Mouse (Mus musculus): ENCODE results near the gene Lyve1. TPM values are rescaled to one million over a fixed set of nuclear protein-coding genes. Genes with fewer than 3 reads are reported as not detected.

Lyve1 gene
- polyA plus RNA-seq, 1 experiment from 2014 or later = 2.8 TPM

DNA sequence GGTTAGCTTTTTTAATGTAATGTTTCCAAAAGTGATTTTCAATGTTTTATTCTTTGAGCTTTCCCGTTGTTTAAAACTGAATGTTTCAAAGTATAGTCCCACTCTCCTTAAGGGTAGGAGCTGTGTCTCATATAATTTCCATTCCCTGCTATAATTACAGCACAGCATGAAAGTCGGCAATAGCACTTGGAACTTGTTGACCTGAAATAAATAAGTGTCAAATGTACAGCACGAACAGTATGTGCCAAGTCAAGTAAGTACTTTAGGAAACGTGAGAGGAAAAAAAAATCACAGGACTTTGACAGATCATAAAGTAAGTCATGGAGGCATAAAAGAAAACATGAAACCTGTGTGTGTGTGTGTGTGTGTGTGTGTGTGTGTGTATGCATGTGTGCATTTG is 41.0 kb downstream of the Lyve1 start:
- DNase-seq (ENCODE audit: low spot score) (no peak), ATAC-seq (replicated peaks; ENCODE audit: low FRiP score) (no peak)
- 86% methylated on average over 4 of the region's 4 CpGs for WGBS

DNA sequence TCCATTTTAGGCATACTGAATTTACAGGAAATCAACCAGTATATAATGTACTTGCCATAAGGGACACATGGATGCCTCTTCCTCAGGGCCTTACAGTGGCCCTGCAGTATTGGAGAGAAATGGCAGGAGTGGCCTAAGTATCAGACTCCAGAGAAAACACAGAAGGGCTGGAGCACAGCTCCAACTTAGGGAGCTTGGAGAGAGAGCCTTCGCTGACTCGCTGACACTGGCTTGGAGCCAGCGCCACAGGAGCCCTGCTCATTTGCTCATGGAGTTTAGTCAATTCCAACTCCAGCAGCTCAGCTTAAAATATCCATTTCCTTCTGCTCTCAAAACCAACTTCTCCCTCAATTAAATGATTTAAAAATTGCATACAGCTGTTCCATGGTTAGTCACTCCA is 41.4 kb downstream of the Lyve1 start:
- H3K9ac ChIP-seq (ENCODE audit: low read length) = no peak overlapping the region
- peaks cover 3% of the 10 kb centered on the region; the same call in 1 of the 2 replicates for H3K36me3 ChIP-seq (ENCODE audit: control insufficient read depth, insufficient read depth, low read length)
- 91% methylated on average over 3 of the region's 3 CpGs for WGBS
- H3K27me3 ChIP-seq (ENCODE audit: control insufficient read depth, insufficient read depth, low read length) = no peaks in the 10 kb centered on the region
- no peak overlapping the region for H3K4me3 ChIP-seq (ENCODE audit: low read depth, low read length)
- DNase-seq (ENCODE audit: low spot score) = no peak
- no peaks in the 10 kb centered on the region for H3K9me3 ChIP-seq (ENCODE audit: control insufficient read depth, low read length)
- no peak overlapping the region for H3K4me2 ChIP-seq (ENCODE audit: low read depth, low read length, severe bottlenecking)
- H3K27ac ChIP-seq (ENCODE audit: low read depth, low read length) = no peak overlapping the region
- no peak for ATAC-seq (replicated peaks; ENCODE audit: low FRiP score)
- no peaks in the 10 kb centered on the region for H3K4me1 ChIP-seq (replicated peaks; ENCODE audit: control insufficient read depth, insufficient read depth, low read length)

More for the DNA sequence above, 41.0 kb downstream of the Lyve1 start:
- Histone ChIP-seq H3K9me3 (ENCODE audit: control insufficient read depth, low read length) (no peaks in the 10 kb centered on the region), H3K27me3 (ENCODE audit: control insufficient read depth, insufficient read depth, low read length) (no peaks in the 10 kb centered on the region), H3K4me1 (replicated peaks; ENCODE audit: control insufficient read depth, insufficient read depth, low read length) (no peaks in the 10 kb centered on the region), H3K4me3 (ENCODE audit: low read depth, low read length) (no peak overlapping the region), H3K9ac (ENCODE audit: low read length) (no peak overlapping the region), H3K36me3 (ENCODE audit: control insufficient read depth, insufficient read depth, low read length) (peaks cover 3% of the 10 kb centered on the region), H3K27ac (ENCODE audit: low read depth, low read length) (no peak overlapping the region), H3K4me2 (ENCODE audit: low read depth, low read length, severe bottlenecking) (no peak overlapping the region)

DNA sequence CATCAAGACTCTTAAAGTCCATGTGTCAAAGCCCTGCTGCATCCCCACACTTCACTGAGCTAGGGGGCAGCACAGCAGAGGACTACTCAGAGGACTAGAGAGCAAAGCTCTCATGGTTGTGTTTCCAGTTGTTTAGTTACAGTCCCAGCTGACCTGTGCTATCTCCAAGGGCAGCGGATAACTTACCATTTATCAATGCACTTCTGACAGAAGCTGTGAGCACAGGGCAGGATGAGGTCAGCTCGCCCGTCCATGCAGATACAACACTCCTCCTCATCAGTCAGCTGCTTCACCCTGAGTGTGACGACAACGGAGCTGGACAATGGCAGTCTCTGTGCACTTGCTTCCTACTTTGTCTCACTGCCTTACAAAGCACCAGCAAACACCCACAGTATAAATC is 42.0 kb downstream of the Lyve1 start:
- Histone ChIP-seq H3K9ac (ENCODE audit: low read length) (no peak overlapping the region; the same call in 1 of the 2 replicates), H3K4me3 (ENCODE audit: low read depth, low read length) (no peak overlapping the region), H3K27me3 (ENCODE audit: control insufficient read depth, insufficient read depth, low read length) (no peaks in the 10 kb centered on the region), H3K4me2 (ENCODE audit: low read depth, low read length, severe bottlenecking) (no peak overlapping the region), H3K36me3 (ENCODE audit: control insufficient read depth, insufficient read depth, low read length) (peaks cover 3% of the 10 kb centered on the region; the same call in 1 of the 2 replicates), H3K27ac (ENCODE audit: low read depth, low read length) (no peak overlapping the region), H3K4me1 (replicated peaks; ENCODE audit: control insufficient read depth, insufficient read depth, low read length) (no peaks in the 10 kb centered on the region), H3K9me3 (ENCODE audit: control insufficient read depth, low read length) (no peaks in the 10 kb centered on the region)
- WGBS = 61% methylated on average over 5 of the region's 5 CpGs
- no peak for ATAC-seq (replicated peaks; ENCODE audit: low FRiP score)
- DNase-seq (ENCODE audit: low spot score) = no peak

DNA sequence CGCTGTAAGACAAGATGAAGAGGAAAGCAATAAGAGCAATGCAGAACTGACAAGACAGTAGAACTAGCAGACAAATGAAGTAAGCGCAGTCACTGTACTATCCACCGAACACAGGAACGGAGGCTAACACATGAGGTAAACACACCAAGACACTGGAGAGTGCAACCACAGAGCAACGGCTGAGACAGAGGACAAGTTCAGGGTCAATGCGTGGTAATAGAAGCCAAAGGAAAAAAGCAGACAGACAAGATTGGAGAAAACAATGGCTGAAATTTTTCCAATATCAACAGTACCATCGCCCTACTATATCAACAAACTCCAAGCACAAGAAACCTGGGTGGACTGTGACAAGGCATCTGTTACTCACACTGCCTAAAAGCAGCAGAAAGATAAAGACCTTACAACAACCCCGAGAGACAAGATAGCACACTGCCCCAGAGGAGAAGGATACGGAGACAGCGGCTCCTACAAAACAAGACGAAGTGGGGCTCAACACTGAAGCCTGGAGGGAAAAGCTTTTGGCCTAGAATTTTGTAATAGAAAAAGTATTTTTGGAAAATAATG is 44.2 kb downstream of the Lyve1 start:
- no peak overlapping the region for H3K4me3 ChIP-seq (ENCODE audit: low read depth, low read length)
- H3K27ac ChIP-seq (ENCODE audit: low read depth, low read length) = no peak overlapping the region
- H3K9me3 ChIP-seq (ENCODE audit: control insufficient read depth, low read length) = no peaks in the 10 kb centered on the region
- no peaks in the 10 kb centered on the region for H3K36me3 ChIP-seq (ENCODE audit: control insufficient read depth, insufficient read depth, low read length)
- no peaks in the 10 kb centered on the region for H3K27me3 ChIP-seq (ENCODE audit: control insufficient read depth, insufficient read depth, low read length)
- DNase-seq (ENCODE audit: low spot score) (no peak), ATAC-seq (replicated peaks; ENCODE audit: low FRiP score) (no peak)
- 91% methylated on average over 11 of the region's 11 CpGs for WGBS
- H3K4me1 ChIP-seq (replicated peaks; ENCODE audit: control insufficient read depth, insufficient read depth, low read length) = no peaks in the 10 kb centered on the region
- H3K4me2 ChIP-seq (ENCODE audit: low read depth, low read length, severe bottlenecking) = no peak overlapping the region
- no peak overlapping the region for H3K9ac ChIP-seq (ENCODE audit: low read length)

DNA sequence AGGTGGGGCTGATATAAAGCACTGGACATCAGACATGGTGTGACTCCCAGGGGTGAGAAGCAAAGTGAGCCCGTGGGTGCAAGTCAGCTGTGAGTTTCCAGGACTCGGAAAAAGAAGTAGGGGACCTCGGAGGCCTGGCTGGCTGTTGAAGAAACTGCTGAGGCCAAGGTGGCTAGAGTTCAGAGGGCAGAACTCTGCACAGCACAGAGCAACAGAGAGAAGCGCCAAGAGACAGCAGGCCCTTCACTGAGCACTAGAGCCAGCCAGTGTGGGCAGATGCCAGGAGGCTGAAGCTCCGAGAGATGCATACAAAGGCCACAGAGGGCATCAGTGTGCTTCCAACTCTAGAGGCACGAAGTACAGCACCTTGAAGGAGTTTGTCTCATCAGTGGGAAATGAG is 44.8 kb downstream of the Lyve1 start:
- Histone ChIP-seq H3K4me2 (ENCODE audit: low read depth, low read length, severe bottlenecking) (no peak overlapping the region), H3K9ac (ENCODE audit: low read length) (no peak overlapping the region), H3K36me3 (ENCODE audit: control insufficient read depth, insufficient read depth, low read length) (no peaks in the 10 kb centered on the region), H3K4me3 (ENCODE audit: low read depth, low read length) (no peak overlapping the region), H3K4me1 (replicated peaks; ENCODE audit: control insufficient read depth, insufficient read depth, low read length) (no peaks in the 10 kb centered on the region), H3K9me3 (ENCODE audit: control insufficient read depth, low read length) (no peaks in the 10 kb centered on the region), H3K27me3 (ENCODE audit: control insufficient read depth, insufficient read depth, low read length) (no peaks in the 10 kb centered on the region), H3K27ac (ENCODE audit: low read depth, low read length) (no peak overlapping the region)
- ATAC-seq (replicated peaks; ENCODE audit: low FRiP score) (no peak), DNase-seq (ENCODE audit: low spot score) (no peak)
- 88% methylated on average over 6 of the region's 6 CpGs for WGBS

- peak; percentile 63 for DNase-seq (ENCODE audit: low spot score)
- 73% methylated on average over 5 of the region's 5 CpGs for WGBS
- ATAC-seq (replicated peaks; ENCODE audit: low FRiP score) = 0 out of 2 replicates have a peak, but pooled peaks have one; percentile 10
Measured at GRCm38 (mm10) chr7:110816037-110816436, 47.0 kb downstream of the Lyve1 start.

DNA sequence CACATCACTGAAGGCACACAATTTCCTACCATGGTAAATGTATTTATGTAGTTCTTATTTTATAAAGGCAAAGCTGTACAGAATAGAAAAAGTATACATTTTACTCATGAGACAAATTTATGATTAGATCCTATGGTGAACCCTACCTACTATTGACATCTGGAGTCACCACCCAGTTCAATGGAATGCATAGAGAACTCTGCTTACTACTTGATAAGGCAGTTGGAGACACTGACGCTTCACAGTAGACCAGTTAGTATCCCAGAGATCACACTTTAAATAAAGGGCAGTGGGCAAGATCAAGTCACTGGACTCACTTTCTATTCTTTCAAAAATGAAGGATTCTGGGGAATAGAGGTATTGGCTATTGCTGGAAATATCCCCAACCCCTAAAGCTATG is 49.1 kb downstream of the Lyve1 start:
- DNase-seq (ENCODE audit: low spot score) = no peak
- 77% methylated on average over 1 of the region's 1 CpGs for WGBS
- no peak for ATAC-seq (replicated peaks; ENCODE audit: low FRiP score)

More at GRCm38 (mm10) chr7:110816037-110816436, 47.0 kb downstream of the Lyve1 start:
- no peak overlapping the region for H3K4me3 ChIP-seq (ENCODE audit: low read depth, low read length)
- no peak overlapping the region for H3K4me2 ChIP-seq (ENCODE audit: low read depth, low read length, severe bottlenecking)
- no peak overlapping the region for H3K27ac ChIP-seq (ENCODE audit: low read depth, low read length)
- no peaks in the 10 kb centered on the region for H3K4me1 ChIP-seq (replicated peaks; ENCODE audit: control insufficient read depth, insufficient read depth, low read length)
- H3K27me3 ChIP-seq (ENCODE audit: control insufficient read depth, insufficient read depth, low read length) = no peaks in the 10 kb centered on the region
- no peaks in the 10 kb centered on the region for H3K9me3 ChIP-seq (ENCODE audit: control insufficient read depth, low read length)
- H3K36me3 ChIP-seq (ENCODE audit: control insufficient read depth, insufficient read depth, low read length) = no peaks in the 10 kb centered on the region
- H3K9ac ChIP-seq (ENCODE audit: low read length) = no peak overlapping the region

DNA sequence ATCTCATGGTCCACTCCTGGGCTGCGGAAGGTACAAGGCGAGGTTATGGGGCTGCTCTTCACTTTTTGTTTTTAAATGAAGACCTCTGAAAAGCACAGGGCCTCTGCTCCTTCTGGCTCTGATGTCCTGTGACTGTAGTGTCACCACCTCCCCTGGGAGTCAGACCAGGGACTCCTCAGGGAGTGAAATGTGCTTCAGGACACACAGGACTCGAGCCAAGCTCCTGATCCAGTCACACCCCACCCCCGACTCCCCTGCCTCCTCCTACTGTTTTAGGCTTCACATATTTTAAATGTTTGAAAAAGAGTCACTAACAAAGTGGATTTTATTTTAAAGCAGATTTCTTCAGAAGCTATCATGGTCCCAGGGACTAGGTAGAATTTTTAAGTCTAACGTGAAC is 51.5 kb downstream of the Lyve1 start:
- no peaks in the 10 kb centered on the region for H3K4me1 ChIP-seq (replicated peaks; ENCODE audit: control insufficient read depth, insufficient read depth, low read length)
- H3K36me3 ChIP-seq (ENCODE audit: control insufficient read depth, insufficient read depth, low read length) = no peaks in the 10 kb centered on the region
- no peaks in the 10 kb centered on the region for H3K27me3 ChIP-seq (ENCODE audit: control insufficient read depth, insufficient read depth, low read length)
- H3K4me3 ChIP-seq (ENCODE audit: low read depth, low read length) = no peak overlapping the region
- H3K4me2 ChIP-seq (ENCODE audit: low read depth, low read length, severe bottlenecking) = no peak overlapping the region
- H3K9me3 ChIP-seq (ENCODE audit: control insufficient read depth, low read length) = no peaks in the 10 kb centered on the region
- DNase-seq (ENCODE audit: low spot score) = no peak
- H3K9ac ChIP-seq (ENCODE audit: low read length) = no peak overlapping the region
- WGBS = 85% methylated on average over 5 of the region's 5 CpGs
- ATAC-seq (replicated peaks; ENCODE audit: low FRiP score) = no peak
- H3K27ac ChIP-seq (ENCODE audit: low read depth, low read length) = no peak overlapping the region

More for the DNA sequence above, 49.1 kb downstream of the Lyve1 start:
- no peaks in the 10 kb centered on the region for H3K27me3 ChIP-seq (ENCODE audit: control insufficient read depth, insufficient read depth, low read length)
- no peaks in the 10 kb centered on the region for H3K9me3 ChIP-seq (ENCODE audit: control insufficient read depth, low read length)
- H3K27ac ChIP-seq (ENCODE audit: low read depth, low read length) = no peak overlapping the region
- no peaks in the 10 kb centered on the region for H3K4me1 ChIP-seq (replicated peaks; ENCODE audit: control insufficient read depth, insufficient read depth, low read length)
- H3K36me3 ChIP-seq (ENCODE audit: control insufficient read depth, insufficient read depth, low read length) = no peaks in the 10 kb centered on the region
- no peak overlapping the region for H3K9ac ChIP-seq (ENCODE audit: low read length)
- H3K4me3 ChIP-seq (ENCODE audit: low read depth, low read length) = no peak overlapping the region
- no peak overlapping the region for H3K4me2 ChIP-seq (ENCODE audit: low read depth, low read length, severe bottlenecking)

- H3K4me1 ChIP-seq (replicated peaks; ENCODE audit: control insufficient read depth, insufficient read depth, low read length) = no peaks in the 10 kb centered on the region
- DNase-seq (ENCODE audit: low spot score) (no peak), ATAC-seq (replicated peaks; ENCODE audit: low FRiP score) (no peak)
- H3K9me3 ChIP-seq (ENCODE audit: control insufficient read depth, low read length) = no peaks in the 10 kb centered on the region
- H3K27me3 ChIP-seq (ENCODE audit: control insufficient read depth, insufficient read depth, low read length) = no peaks in the 10 kb centered on the region
- H3K4me2 ChIP-seq (ENCODE audit: low read depth, low read length, severe bottlenecking) = no peak overlapping the region
- WGBS = 88% methylated on average over 8 of the region's 8 CpGs
- no peak overlapping the region for H3K9ac ChIP-seq (ENCODE audit: low read length)
- H3K27ac ChIP-seq (ENCODE audit: low read depth, low read length) = no peak overlapping the region
- H3K4me3 ChIP-seq (ENCODE audit: low read depth, low read length) = no peak overlapping the region
- H3K36me3 ChIP-seq (ENCODE audit: control insufficient read depth, insufficient read depth, low read length) = no peaks in the 10 kb centered on the region
Measured at GRCm38 (mm10) chr7:110810995-110811394, 52.0 kb downstream of the Lyve1 start.
